In genomic region chr2:144123395-144124034, GRCm38 (mm10) we compare ENCODE assay signal across 10 mouse cellular contexts.
DNase-seq lines count a peak whose midpoint lies in the region; ATAC-seq and TF ChIP-seq lines count a peak whose summit lies in the region.
"Had no signal": no experiment of that assay in that cellular context is flagged by ENCODE, and none has a peak within 500 bp of the region (broad histone marks: within the 10 kb centered on the region; RNA-seq: fewer than 3 reads in every experiment).

No protein-coding gene starts in this region.

- TF ChIP-seq CTCF in lung, embryonic 14.5 days (IDR thresholded peaks at IDR 0.05; ENCODE audit: low read depth) = no peak
- no peak for TF ChIP-seq CTCF in embryonic fibroblast, embryonic 13.5 days (IDR thresholded peaks at IDR 0.05; ENCODE audit: borderline replicate concordance, insufficient read depth, low read length)

- no peak overlapping the region; the same call in 1 of the 2 replicates for H3K27ac ChIP-seq in lung, embryonic 14.5 days (ENCODE audit: low read depth)
- peak overlapping the region; percentile 96 for H3K27ac ChIP-seq in embryonic fibroblast, embryonic 13.5 days (ENCODE audit: insufficient read depth, low read length)
- no peak overlapping the region for H3K27ac ChIP-seq in intestine, embryonic 16.5 days (ENCODE audit: low read length)
- H3K27ac ChIP-seq in stomach, embryonic 15.5 days = peak overlapping the region; percentile 22; the same call in 1 of the 2 replicates
- H3K27ac ChIP-seq: kidney, embryonic 15.5 days had no signal

- no peaks in the 10 kb centered on the region for H3K9me3 ChIP-seq in lung, embryonic 14.5 days (ENCODE audit: low read depth, low read length)
- no peaks in the 10 kb centered on the region for H3K9me3 ChIP-seq in intestine, embryonic 16.5 days (ENCODE audit: control insufficient read depth, low read length)
- no peaks in the 10 kb centered on the region for H3K9me3 ChIP-seq in stomach, embryonic 15.5 days
- H3K9me3 ChIP-seq: kidney, embryonic 15.5 days had no signal

- no peak overlapping the region for H3K4me3 ChIP-seq in lung, embryonic 14.5 days (ENCODE audit: low read depth, low read length)
- no peak overlapping the region for H3K4me3 ChIP-seq in embryonic fibroblast, embryonic 13.5 days (ENCODE audit: insufficient read depth, low read length)
- H3K4me3 ChIP-seq in intestine, embryonic 16.5 days (ENCODE audit: low read length) = no peak overlapping the region
- no peak overlapping the region for H3K4me3 ChIP-seq in stomach, embryonic 15.5 days (replicated peaks)
- H3K4me3 ChIP-seq: kidney, embryonic 15.5 days had no signal

- intact Hi-C loops in left cerebral cortex, postnatal 4 days (cut with DNase I) = no loop called here

- no peak overlapping the region for H3K9ac ChIP-seq in lung, embryonic 14.5 days
- no peak overlapping the region for H3K9ac ChIP-seq in intestine, embryonic 16.5 days (ENCODE audit: low read depth, low read length)
- no peak overlapping the region for H3K9ac ChIP-seq in stomach, embryonic 15.5 days
- H3K9ac ChIP-seq: kidney, embryonic 15.5 days had no signal

- ATAC-seq in lung, embryonic 14.5 days (ENCODE audit: insufficient read depth) = peak; percentile 80
- peak; percentile 60 for ATAC-seq in intestine, embryonic 16.5 days
- ATAC-seq in stomach, embryonic 15.5 days (ENCODE audit: insufficient read depth, low FRiP score, low read depth) = peak; percentile 17; the same call in 1 of the 2 replicates
- ATAC-seq in erythroblast, adult 5-6 weeks (replicated peaks; ENCODE audit: low FRiP score, poor library complexity, severe bottlenecking) = no peak

- 42% methylated on average over 8 of the region's 8 CpGs for WGBS in lung, embryonic 14.5 days
- 54% methylated on average over 8 of the region's 8 CpGs for WGBS in intestine, embryonic 16.5 days
- WGBS in stomach, embryonic 15.5 days = 53% methylated on average over 8 of the region's 8 CpGs

- no peak for TF ChIP-seq POLR2A in embryonic fibroblast, embryonic 13.5 days (IDR thresholded peaks at IDR 0.05; ENCODE audit: low read depth, low read length)

- no peaks in the 10 kb centered on the region for H3K27me3 ChIP-seq in lung, embryonic 14.5 days (ENCODE audit: insufficient read depth, low read length)
- no peaks in the 10 kb centered on the region for H3K27me3 ChIP-seq in intestine, embryonic 16.5 days (replicated peaks; ENCODE audit: control insufficient read depth, insufficient read depth, low read length)
- no peaks in the 10 kb centered on the region for H3K27me3 ChIP-seq in stomach, embryonic 15.5 days (replicated peaks)
- H3K27me3 ChIP-seq: kidney, embryonic 15.5 days had no signal

- H3K4me1 ChIP-seq in lung, embryonic 14.5 days (ENCODE audit: insufficient read depth) = no peaks in the 10 kb centered on the region
- H3K4me1 ChIP-seq in embryonic fibroblast, embryonic 13.5 days (ENCODE audit: control insufficient read depth, insufficient read depth, low read length) = peaks cover 14% of the 10 kb centered on the region
- no peaks in the 10 kb centered on the region; the same call in 1 of the 2 replicates for H3K4me1 ChIP-seq in intestine, embryonic 16.5 days (ENCODE audit: control insufficient read depth, insufficient read depth, low read length)
- no peaks in the 10 kb centered on the region for H3K4me1 ChIP-seq in stomach, embryonic 15.5 days

- no peaks in the 10 kb centered on the region for H3K36me3 ChIP-seq in lung, embryonic 14.5 days (ENCODE audit: insufficient read depth)
- no peaks in the 10 kb centered on the region for H3K36me3 ChIP-seq in intestine, embryonic 16.5 days (ENCODE audit: control insufficient read depth, insufficient read depth, low read length)
- no peaks in the 10 kb centered on the region for H3K36me3 ChIP-seq in stomach, embryonic 15.5 days
- H3K36me3 ChIP-seq: kidney, embryonic 15.5 days had no signal

- peak; percentile 59 for DNase-seq in lung, embryonic 14.5 days
- no peak for DNase-seq in lung, adult 18-20 months
- no peak for DNase-seq in frontal cortex, adult 2 months (ENCODE audit: extremely low spot score in 1 of 2, low spot score in 1 of 2)
- no peak for DNase-seq in left cerebral cortex, postnatal 4 days
- DNase-seq: cerebellum, adult 11 months had no signal

- H3K4me2 ChIP-seq in lung, embryonic 14.5 days = no peak overlapping the region
- H3K4me2 ChIP-seq in intestine, embryonic 16.5 days (ENCODE audit: low read depth, low read length) = no peak overlapping the region
- no peak overlapping the region for H3K4me2 ChIP-seq in stomach, embryonic 15.5 days
- H3K4me2 ChIP-seq: kidney, embryonic 15.5 days had no signal

Comparison
In these comparisons a context has a peak if more than half of its experiments do, and no peak if none do; other contexts are left out.
1. H3K27ac ChIP-seq: peak in embryonic fibroblast, embryonic 13.5 days (single experiment) and stomach, embryonic 15.5 days (single experiment); none in lung, embryonic 14.5 days (single experiment) and intestine, embryonic 16.5 days (single experiment).